Mouse (Mus musculus) liver, embryonic 13.5 days (tissue): Measurements from ENCODE around the gene Grin1. TPM values are rescaled to one million over a fixed set of nuclear protein-coding genes. Genes with fewer than 3 reads are reported as not detected.

ENCODE experiments used
- ATAC-seq: fragments of 200-750 bp; cut with Nextera tagmentation; 2 replicates; pipeline ENCODE4 v1.8.0; 2017; ENCODE audit warnings: low read depth, mild to moderate bottlenecking, moderate number of reproducible peaks, moderate library complexity
- DNase-seq: peaks from one replicate; pipeline ENCODE4 v3.0.0; 2022
- H3K27ac ChIP-seq: fragments of 300-500 bp; sonication (generic); 2 replicates; pipeline ENCODE4 v1.5.1; 2015; ENCODE audit warnings: moderate library complexity, mild to moderate bottlenecking, inconsistent platforms
- H3K27me3 ChIP-seq: fragments of 300-500 bp; sonication (generic); 2 replicates; pipeline ENCODE4 v1.6.1; 2015; ENCODE audit warnings: mild to moderate bottlenecking, inconsistent platforms
- H3K36me3 ChIP-seq: fragments of 300-500 bp; sonication (generic); 2 replicates; pipeline ENCODE4 v1.6.1; 2015; ENCODE audit warnings: mild to moderate bottlenecking, inconsistent platforms
- H3K4me1 ChIP-seq: fragments of 300-500 bp; sonication (generic); replicated peaks from 2 replicates; pipeline ENCODE4 v1.6.1; 2015; ENCODE audit warnings: inconsistent platforms
- H3K4me2 ChIP-seq: fragments of 300-500 bp; sonication (generic); 2 replicates; pipeline ENCODE4 v1.6.1; 2015; ENCODE audit warnings: inconsistent platforms, mild to moderate bottlenecking, moderate library complexity
- H3K4me3 ChIP-seq: fragments of 300-500 bp; sonication (generic); replicated peaks from 2 replicates; pipeline ENCODE4 v1.5.1; 2015; ENCODE audit warnings: mild to moderate bottlenecking, inconsistent platforms
- H3K9ac ChIP-seq: fragments of 300-500 bp; sonication (generic); 2 replicates; pipeline ENCODE4 v1.6.1; 2015; ENCODE audit warnings: mild to moderate bottlenecking, inconsistent platforms
- H3K9me3 ChIP-seq: fragments of 300-500 bp; sonication (generic); replicated peaks from 2 replicates; pipeline ENCODE4 v1.6.1; 2016; ENCODE audit warnings: inconsistent platforms
- WGBS: fragments of 180-500 bp; shearing (Covaris S2); methylation state at CpG from one replicate; pipeline ENCODE4 v1.1.7; 2015; ENCODE audit not compliant: insufficient replicate concordance; 5-methylcytosine and 5-hydroxymethylcytosine counted together
- polyA plus RNA-seq: library from polyadenylated mRNA; unstranded; fragments of >200 nt; fragmentation: Nextera tagmentation; extraction: Ambion mirVana; gene quantifications from 2 replicates; pipeline ENCODE4 v1.2.1, GENCODE M21; 2015

Grin1 gene
- polyA plus RNA-seq, 1 experiment from 2014 or later, result 0.12 TPM

DNA sequence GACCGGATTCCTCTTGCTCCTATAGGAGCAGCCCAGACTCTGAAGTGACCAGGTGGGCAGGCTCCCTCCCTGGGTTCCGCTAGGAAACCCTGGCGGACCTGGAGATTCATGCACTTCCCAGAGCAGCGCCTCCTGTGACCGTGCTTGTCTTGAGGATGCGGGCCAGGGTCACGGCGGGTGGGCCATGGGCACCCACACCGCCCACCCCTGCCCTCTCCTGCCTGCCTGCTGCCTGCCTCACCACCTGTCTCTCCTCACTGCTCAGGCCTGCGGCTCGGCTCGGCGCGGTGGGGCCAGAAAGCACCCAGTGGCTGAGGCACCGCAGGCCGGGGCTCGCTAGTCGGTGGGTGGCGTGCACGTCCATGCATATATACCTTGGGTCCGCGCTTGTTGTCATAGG lies 8.0 kb downstream of the Grin1 start:
- Histone ChIP-seq H3K4me3 (no peak overlapping the region), H3K4me1 (no peaks in the 10 kb centered on the region), H3K36me3 (no peaks in the 10 kb centered on the region), H3K9me3 (no peaks in the 10 kb centered on the region), H3K9ac (no peak overlapping the region), H3K27me3 (peaks cover 97% of the 10 kb centered on the region), H3K27ac (no peak overlapping the region), H3K4me2 (no peak overlapping the region)
- DNase-seq, result no peak
- WGBS, result 2% methylated on average over 22 of the region's 22 CpGs
- ATAC-seq, result no peak

DNA sequence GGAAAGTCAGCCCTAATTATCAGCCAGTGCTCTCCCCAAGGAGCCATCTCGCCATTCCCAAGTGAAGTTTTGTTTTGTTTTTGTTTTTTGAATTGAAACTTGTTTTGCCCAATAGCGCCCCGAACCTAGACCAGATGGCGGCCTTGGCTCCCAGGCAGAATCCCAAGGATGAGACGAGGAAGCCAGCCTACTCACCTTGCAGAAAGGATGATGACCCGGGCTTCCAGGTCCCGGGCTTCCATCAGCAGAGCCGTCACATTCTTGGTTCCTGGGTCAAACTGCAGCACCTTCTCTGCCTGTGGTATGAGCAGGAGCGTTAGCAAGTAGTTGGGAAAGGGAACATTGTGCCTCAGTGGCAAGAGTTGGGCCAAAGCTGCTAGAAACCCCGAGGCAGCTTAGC lies 8.8 kb downstream of the Grin1 start:
- ATAC-seq (no peak), DNase-seq (no peak)
- no peak overlapping the region for H3K4me3 ChIP-seq
- no peaks in the 10 kb centered on the region for H3K36me3 ChIP-seq
- peaks cover 99% of the 10 kb centered on the region for H3K27me3 ChIP-seq
- H3K4me1 ChIP-seq, result peaks cover 3% of the 10 kb centered on the region
- WGBS, result 41% methylated on average over 10 of the region's 10 CpGs
- no peak overlapping the region for H3K4me2 ChIP-seq
- no peak overlapping the region for H3K27ac ChIP-seq
- H3K9ac ChIP-seq, result no peak overlapping the region
- no peaks in the 10 kb centered on the region for H3K9me3 ChIP-seq

DNA sequence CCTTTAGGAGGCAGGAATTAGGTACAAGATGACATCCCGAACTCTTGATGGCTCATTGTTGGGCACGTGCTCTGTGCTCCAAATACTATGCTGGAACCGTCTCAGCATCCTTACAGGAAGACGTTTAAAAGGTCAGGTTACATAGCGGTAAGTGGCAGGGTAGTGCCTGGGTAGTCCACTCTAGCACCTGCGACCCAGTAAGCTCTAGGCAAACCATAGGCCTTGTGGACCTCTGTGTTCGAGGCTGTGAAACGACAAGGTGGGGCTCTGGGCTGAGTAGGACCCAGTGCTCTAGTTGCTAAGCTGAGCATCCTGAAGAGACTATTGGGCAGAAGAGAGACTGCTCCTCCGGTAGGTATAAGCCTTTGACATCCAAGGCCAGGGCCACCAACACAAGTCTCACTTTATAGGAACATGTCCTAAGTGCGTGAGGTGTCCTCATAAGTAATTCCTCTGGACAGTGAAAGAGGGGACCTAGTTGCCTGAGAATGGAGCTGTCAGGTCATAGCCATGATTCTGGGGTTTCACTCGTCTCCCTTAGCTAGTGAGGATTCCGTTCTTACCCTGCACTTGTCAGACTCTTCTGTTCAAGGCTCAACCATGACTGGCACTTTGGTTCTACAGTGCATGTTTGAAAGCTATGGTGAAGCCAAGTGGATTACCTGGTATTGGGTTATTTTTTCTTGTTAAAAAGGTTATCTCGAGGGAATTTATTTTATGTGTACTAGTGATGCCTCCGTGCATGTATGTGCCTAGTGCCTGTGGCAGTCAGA lies 13.2 kb downstream of the Grin1 start:
- peak overlapping the region; percentile 68 for H3K4me2 ChIP-seq

DNA sequence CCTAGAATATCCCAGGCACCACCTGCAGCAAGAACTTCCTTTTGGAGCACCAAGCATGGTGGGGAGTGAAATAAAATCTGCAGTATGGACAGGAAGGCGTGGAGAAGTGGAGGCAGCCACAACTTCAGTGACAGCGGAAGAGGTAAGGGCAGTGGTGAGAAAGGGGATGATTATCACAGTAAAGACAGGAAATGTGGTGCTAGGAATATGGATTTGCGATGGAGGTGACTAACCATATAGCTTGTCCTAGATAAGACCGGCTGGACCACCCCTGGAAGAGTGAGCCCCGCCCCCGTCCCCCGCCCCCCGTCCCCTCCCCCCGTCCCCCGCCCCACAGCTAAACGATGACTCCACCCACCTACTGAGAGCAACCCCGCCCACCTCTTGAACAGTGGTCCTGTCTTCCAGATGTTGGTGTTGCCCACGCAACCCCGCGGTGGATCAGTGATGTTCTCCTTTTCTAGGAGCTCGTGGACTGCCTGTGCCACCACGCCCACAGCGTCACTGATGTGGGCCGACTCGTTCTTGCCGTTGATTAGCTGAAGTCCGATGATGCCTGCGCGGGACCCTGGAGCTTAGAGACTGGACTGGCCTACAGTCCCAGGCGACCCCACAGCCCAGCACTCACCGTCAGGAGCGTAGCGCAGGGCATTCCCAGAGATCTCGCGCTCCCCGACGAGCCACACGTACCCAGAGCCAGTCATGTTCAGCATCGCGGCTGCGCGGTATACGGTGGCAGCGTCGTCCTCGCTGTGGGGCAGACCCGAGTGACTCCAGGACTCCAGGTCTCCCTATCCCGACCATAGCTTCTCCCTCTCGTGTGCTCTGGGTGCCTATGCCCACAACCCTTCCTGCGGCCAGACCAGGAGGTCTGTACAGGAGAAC lies 14.1 kb downstream of the Grin1 start:
- Histone ChIP-seq H3K4me2 (peak overlapping the region; percentile 68), H3K36me3 (no peaks in the 10 kb centered on the region), H3K27me3 (peaks cover 77% of the 10 kb centered on the region), H3K4me1 (peaks cover 12% of the 10 kb centered on the region), H3K9ac (no peak overlapping the region; the same call in 1 of the 2 replicates), H3K4me3 (peak overlapping the region; percentile 48), H3K27ac (no peak overlapping the region), H3K9me3 (no peaks in the 10 kb centered on the region)
- peak; percentile 29; the same call in 1 of the 2 replicates for ATAC-seq
- 2% methylated on average over 44 of the region's 45 CpGs for WGBS
- no peak for DNase-seq

More for the DNA sequence above, 13.2 kb downstream of the Grin1 start:
- peaks cover 85% of the 10 kb centered on the region for H3K27me3 ChIP-seq
- no peaks in the 10 kb centered on the region for H3K36me3 ChIP-seq
- WGBS, result 43% methylated on average over 14 of the region's 14 CpGs
- no peak overlapping the region for H3K27ac ChIP-seq
- peak overlapping the region; percentile 48; the same call in 1 of the 2 replicates for H3K4me3 ChIP-seq
- no peak overlapping the region for H3K9ac ChIP-seq
- DNase-seq (no peak), ATAC-seq (no peak)
- no peaks in the 10 kb centered on the region for H3K9me3 ChIP-seq
- H3K4me1 ChIP-seq, result peaks cover 12% of the 10 kb centered on the region

DNA sequence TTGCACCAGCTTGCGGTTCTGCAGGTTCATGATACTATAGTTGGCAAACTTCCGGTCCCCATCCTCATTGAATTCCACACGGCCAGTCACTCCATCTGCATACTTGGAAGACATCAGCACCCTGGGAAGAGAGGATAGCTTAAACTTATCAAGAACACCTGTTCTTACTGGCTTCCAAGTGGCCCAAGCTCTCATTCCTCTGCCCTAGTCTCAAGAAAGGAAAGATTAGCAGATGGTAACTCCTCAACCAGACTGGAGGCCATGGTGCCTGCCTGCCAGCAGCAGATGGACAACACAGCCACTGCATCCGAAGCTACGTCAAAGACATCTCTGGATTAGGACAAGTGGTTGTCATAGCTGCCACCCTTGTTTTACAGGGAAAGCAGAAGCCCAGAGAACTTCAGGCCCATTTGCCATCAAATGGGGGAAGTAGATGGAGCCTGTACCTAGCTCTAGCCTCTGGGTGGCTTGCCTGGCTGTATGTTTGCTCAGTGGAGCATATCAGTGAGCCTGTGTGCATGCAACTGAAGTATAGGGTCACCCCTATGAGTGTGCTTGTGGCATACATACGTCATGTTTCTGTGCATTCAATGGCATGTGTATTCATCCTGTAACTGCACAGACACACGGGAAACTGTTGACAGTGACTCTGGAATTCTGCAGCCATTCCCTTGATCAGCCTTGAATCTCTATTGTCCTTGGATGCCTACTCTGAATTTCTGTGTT lies 14.9 kb downstream of the Grin1 start:
- no peak for DNase-seq
- H3K4me3 ChIP-seq, result no peak overlapping the region
- ATAC-seq, result no peak
- peaks cover 68% of the 10 kb centered on the region for H3K27me3 ChIP-seq
- H3K4me1 ChIP-seq, result peaks cover 12% of the 10 kb centered on the region
- no peaks in the 10 kb centered on the region for H3K9me3 ChIP-seq
- 53% methylated on average over 7 of the region's 7 CpGs for WGBS
- no peaks in the 10 kb centered on the region for H3K36me3 ChIP-seq
- H3K9ac ChIP-seq, result no peak overlapping the region
- H3K4me2 ChIP-seq, result peak overlapping the region; percentile 68
- H3K27ac ChIP-seq, result no peak overlapping the region

DNA sequence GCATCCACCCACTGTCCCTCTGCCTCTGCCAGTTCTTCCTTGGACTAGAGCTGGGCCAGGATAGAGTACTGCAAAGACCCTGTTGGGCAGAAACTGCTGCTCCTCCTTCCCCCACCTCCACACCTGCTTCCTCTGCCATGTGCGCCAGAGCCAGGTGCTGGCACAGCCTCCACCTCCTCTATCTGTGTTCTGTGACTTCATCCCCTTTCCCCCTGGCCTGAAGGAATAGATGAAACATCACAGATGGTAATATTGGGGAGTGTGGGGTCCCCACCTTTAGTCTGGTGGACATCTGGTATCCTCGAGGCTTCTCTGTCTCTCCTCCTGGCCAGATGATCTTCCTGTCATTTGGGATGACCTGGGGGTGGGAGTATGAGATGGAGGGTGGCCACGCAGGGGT lies 15.5 kb downstream of the Grin1 start:
- H3K4me1 ChIP-seq, result peaks cover 12% of the 10 kb centered on the region
- no peaks in the 10 kb centered on the region for H3K36me3 ChIP-seq
- H3K9me3 ChIP-seq, result no peaks in the 10 kb centered on the region
- no peak overlapping the region for H3K27ac ChIP-seq
- DNase-seq, result no peak
- no peak overlapping the region for H3K4me2 ChIP-seq
- 42% methylated on average over 3 of the region's 3 CpGs for WGBS
- no peak for ATAC-seq
- no peak overlapping the region for H3K4me3 ChIP-seq
- no peak overlapping the region for H3K9ac ChIP-seq
- H3K27me3 ChIP-seq, result peaks cover 64% of the 10 kb centered on the region

DNA sequence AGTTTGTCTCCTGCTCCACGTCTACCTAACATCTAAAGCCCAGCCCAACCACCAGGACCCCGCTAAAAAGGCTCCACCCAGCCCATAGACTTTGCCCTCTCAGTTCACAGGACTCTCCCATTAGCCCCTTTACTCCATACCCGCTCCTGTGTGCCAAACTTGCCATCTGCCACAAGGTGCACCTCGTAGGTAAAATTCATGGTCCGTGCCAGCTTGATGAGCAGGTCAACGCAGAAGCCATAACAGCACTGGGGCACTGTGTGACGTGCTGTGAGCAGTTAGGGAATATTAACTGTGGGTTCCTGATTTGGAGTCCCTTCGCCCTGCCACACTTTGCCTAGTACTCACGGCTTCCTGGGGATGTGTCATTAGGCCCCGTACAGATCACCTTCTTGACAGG lies 20.9 kb downstream of the Grin1 start:
- Histone ChIP-seq H3K9me3 (no peaks in the 10 kb centered on the region), H3K36me3 (no peaks in the 10 kb centered on the region), H3K4me3 (no peak overlapping the region), H3K27ac (no peak overlapping the region), H3K27me3 (peaks cover 62% of the 10 kb centered on the region), H3K9ac (no peak overlapping the region), H3K4me2 (no peak overlapping the region), H3K4me1 (no peaks in the 10 kb centered on the region)
- DNase-seq (no peak), ATAC-seq (no peak)
- 65% methylated on average over 10 of the region's 10 CpGs for WGBS

DNA sequence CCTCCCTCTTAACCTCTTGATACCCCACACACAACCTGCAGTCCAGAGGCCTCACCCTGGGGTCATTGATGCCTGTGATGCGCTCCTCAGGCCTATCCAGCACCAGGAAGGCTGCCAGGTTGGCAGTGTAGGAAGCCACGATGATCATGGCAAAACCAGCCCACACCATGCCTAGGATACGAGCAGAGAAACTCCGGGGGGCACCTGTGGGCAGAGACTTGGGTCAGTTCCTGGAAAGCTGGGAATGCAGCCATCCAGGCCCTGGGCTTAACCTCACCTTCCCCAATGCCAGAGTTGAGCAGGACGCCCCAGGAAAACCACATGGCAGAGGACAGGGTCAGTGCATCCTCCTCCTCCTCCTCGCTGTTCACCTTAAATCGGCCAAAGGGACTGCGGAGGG lies 21.9 kb downstream of the Grin1 start:
- H3K36me3 ChIP-seq, result no peaks in the 10 kb centered on the region
- no peak overlapping the region for H3K4me3 ChIP-seq
- H3K9ac ChIP-seq, result no peak overlapping the region
- peaks cover 67% of the 10 kb centered on the region for H3K27me3 ChIP-seq
- no peak overlapping the region for H3K27ac ChIP-seq
- H3K9me3 ChIP-seq, result no peaks in the 10 kb centered on the region
- no peak for ATAC-seq
- H3K4me2 ChIP-seq, result no peak overlapping the region
- 56% methylated on average over 8 of the region's 8 CpGs for WGBS
- H3K4me1 ChIP-seq, result peaks cover 5% of the 10 kb centered on the region
- DNase-seq, result no peak

DNA sequence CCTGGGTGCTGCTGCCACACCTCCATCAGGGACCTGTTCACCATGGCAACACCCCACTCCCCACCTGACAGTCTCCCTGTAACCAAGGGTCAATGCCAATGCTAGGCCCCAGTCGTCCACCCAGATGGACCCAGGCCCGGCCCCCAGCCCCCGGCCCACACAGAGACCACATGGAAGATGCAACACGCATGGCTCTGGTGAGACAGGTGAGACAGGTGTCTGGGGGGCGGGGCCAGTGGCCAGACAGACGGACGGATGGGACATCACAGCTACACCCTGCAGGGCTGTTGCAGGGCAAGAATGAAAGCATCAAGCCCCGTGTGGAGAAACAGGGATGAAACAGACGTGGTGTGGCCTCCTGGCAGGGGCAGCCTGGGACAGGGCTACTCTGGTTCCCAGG lies 25.3 kb downstream of the Grin1 start:
- H3K27me3 ChIP-seq, result peaks cover 97% of the 10 kb centered on the region

DNA sequence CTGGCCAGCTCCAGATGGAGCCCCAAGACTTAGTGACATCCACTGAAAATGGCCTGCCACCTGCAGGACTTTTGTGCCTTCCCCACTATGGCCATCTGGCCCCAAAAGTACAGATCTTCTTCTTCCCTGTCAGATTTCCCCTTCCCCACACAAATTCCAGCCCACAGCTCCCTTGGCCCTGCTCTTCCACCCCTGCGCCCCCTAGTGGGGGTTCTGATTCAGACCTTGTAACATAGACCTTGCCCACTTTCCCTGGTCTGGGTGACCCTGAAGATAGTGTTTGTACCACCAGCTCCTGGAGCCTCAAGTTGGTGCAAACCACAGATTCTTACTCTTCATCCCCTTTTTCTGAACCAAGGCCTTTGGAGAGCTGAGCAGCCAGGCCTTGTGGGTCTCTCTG lies 26.1 kb downstream of the Grin1 start:
- Histone ChIP-seq H3K27me3 (peaks cover 98% of the 10 kb centered on the region), H3K4me1 (peaks cover 15% of the 10 kb centered on the region), H3K4me2 (no peak overlapping the region), H3K36me3 (no peaks in the 10 kb centered on the region), H3K4me3 (no peak overlapping the region), H3K9ac (no peak overlapping the region), H3K9me3 (no peaks in the 10 kb centered on the region), H3K27ac (no peak overlapping the region)
- DNase-seq, result peak; percentile 44
- ATAC-seq, result no peak
- WGBS, result 0% methylated on average over 1 of the region's 1 CpGs

More for the DNA sequence above, 25.3 kb downstream of the Grin1 start:
- H3K36me3 ChIP-seq, result no peaks in the 10 kb centered on the region
- H3K9ac ChIP-seq, result no peak overlapping the region
- no peak overlapping the region for H3K4me2 ChIP-seq
- H3K4me3 ChIP-seq, result no peak overlapping the region
- 64% methylated on average over 9 of the region's 9 CpGs for WGBS
- DNase-seq, result no peak
- H3K9me3 ChIP-seq, result no peaks in the 10 kb centered on the region
- peaks cover 13% of the 10 kb centered on the region for H3K4me1 ChIP-seq
- H3K27ac ChIP-seq, result no peak overlapping the region
- no peak for ATAC-seq

DNA sequence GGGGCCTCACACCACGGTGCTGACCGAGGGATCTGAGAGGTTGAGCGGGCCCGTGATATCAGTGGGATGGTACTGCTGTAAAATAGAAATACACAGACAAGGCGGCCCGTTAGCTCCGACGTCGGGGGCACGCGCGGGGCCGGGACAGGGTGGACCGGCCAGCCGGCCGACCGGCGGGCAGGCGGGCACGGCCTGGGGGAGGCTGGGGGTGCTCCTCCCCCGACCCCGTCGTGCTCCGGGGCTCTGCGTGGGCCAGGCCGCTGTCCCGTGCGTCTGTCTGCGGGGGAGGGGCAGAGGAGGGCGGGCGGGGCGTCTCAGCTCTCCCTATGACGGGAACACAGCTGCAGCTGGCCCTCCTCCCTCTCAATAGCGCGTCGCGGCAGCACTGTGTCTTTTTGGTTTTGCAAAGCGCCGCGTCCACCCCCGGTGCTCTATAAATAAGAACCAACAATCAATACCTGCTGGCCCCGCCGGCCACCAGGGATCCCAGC lies 26.9 kb downstream of the Grin1 start:
- no peaks in the 10 kb centered on the region for H3K36me3 ChIP-seq
- H3K4me2 ChIP-seq, result peak overlapping the region; percentile 54
- peaks cover 22% of the 10 kb centered on the region for H3K4me1 ChIP-seq
- ATAC-seq (peak; percentile 32), DNase-seq (no peak)
- no peaks in the 10 kb centered on the region for H3K9me3 ChIP-seq
- no peak overlapping the region for H3K9ac ChIP-seq
- H3K27ac ChIP-seq, result no peak overlapping the region
- H3K27me3 ChIP-seq, result peaks cover 96% of the 10 kb centered on the region
- peak overlapping the region; percentile 43 for H3K4me3 ChIP-seq
- WGBS, result 9% methylated on average over 42 of the region's 43 CpGs
